Mouse (Mus musculus): ENCODE data around the gene Dnajc7.
"Not testable (repeated sequence)": the region's sequence is repeated elsewhere in the genome, so short reads cannot be mapped to it uniquely, and the experiment has no call there.

The Dnajc7 gene

GRCm38 (mm10) chr11:100555583-100555982 is 64.4 kb downstream of the Dnajc7 start:
- peak; percentile 15; the same call in 1 of the 2 replicates for ATAC-seq (ENCODE audit: insufficient number of reproducible peaks, low FRiP score, low TSS enrichment)

- ATAC-seq (ENCODE audit: insufficient number of reproducible peaks, low FRiP score, low TSS enrichment): no peak
Measured at GRCm38 (mm10) chr11:100552842-100553241, 67.1 kb downstream of the Dnajc7 start.

GRCm38 (mm10) chr11:100550101-100550500 is 69.9 kb downstream of the Dnajc7 start:
- no peak for ATAC-seq (ENCODE audit: insufficient number of reproducible peaks, low FRiP score, low TSS enrichment)

GRCm38 (mm10) chr11:100549466-100549865 is 70.5 kb downstream of the Dnajc7 start:
- no peak for ATAC-seq (ENCODE audit: insufficient number of reproducible peaks, low FRiP score, low TSS enrichment)

GRCm38 (mm10) chr11:100548141-100548540 is 71.8 kb downstream of the Dnajc7 start:
- no peak for ATAC-seq (ENCODE audit: insufficient number of reproducible peaks, low FRiP score, low TSS enrichment)

GRCm38 (mm10) chr11:100546955-100547354 is 73.0 kb downstream of the Dnajc7 start:
- ATAC-seq (ENCODE audit: insufficient number of reproducible peaks, low FRiP score, low TSS enrichment): no peak

GRCm38 (mm10) chr11:100545746-100546085 is 74.3 kb downstream of the Dnajc7 start:
- no peak for ATAC-seq (ENCODE audit: insufficient number of reproducible peaks, low FRiP score, low TSS enrichment)

- no peak; the same call in 1 of the 2 replicates for ATAC-seq (ENCODE audit: insufficient number of reproducible peaks, low FRiP score, low TSS enrichment)
Measured at GRCm38 (mm10) chr11:100544832-100545745, 74.9 kb downstream of the Dnajc7 start, which contains the start of gene Ttc25. Gene Ttc25, plus strand, starts transcription at chr11:100545607.

GRCm38 (mm10) chr11:100541577-100541976 is 78.4 kb downstream of the Dnajc7 start:
- no peak for ATAC-seq (ENCODE audit: insufficient number of reproducible peaks, low FRiP score, low TSS enrichment)

- no peak for ATAC-seq (ENCODE audit: insufficient number of reproducible peaks, low FRiP score, low TSS enrichment)
Measured at GRCm38 (mm10) chr11:100540966-100541365, 79.0 kb downstream of the Dnajc7 start.

- ATAC-seq (ENCODE audit: insufficient number of reproducible peaks, low FRiP score, low TSS enrichment): no peak
Measured at GRCm38 (mm10) chr11:100536466-100536865, 83.5 kb downstream of the Dnajc7 start.

GRCm38 (mm10) chr11:100535996-100536395 is 84.0 kb downstream of the Dnajc7 start:
- no peak for ATAC-seq (ENCODE audit: insufficient number of reproducible peaks, low FRiP score, low TSS enrichment)

- ATAC-seq (ENCODE audit: insufficient number of reproducible peaks, low FRiP score, low TSS enrichment): not testable (repeated sequence)
Measured at GRCm38 (mm10) chr11:100534821-100535220, 85.1 kb downstream of the Dnajc7 start.

- not testable (repeated sequence) for ATAC-seq (ENCODE audit: insufficient number of reproducible peaks, low FRiP score, low TSS enrichment)
Measured at GRCm38 (mm10) chr11:100534411-100534810, 85.6 kb downstream of the Dnajc7 start.

- no peak for ATAC-seq (ENCODE audit: insufficient number of reproducible peaks, low FRiP score, low TSS enrichment)
Measured at GRCm38 (mm10) chr11:100533871-100534270, 86.1 kb downstream of the Dnajc7 start.
